Mouse (Mus musculus) CH12F3 (cell line): ENCODE results near the gene Kcnmb3.

Experiments used
- in situ Hi-C: fragments of 300-500 bp; cut with MboI; formaldehyde crosslinking; loops from 2 replicates; pipeline ENCODE4 v1.14.3; 2020; ENCODE audit warnings: low sequenced_read_pairs

Gene Kcnmb3

DNA sequence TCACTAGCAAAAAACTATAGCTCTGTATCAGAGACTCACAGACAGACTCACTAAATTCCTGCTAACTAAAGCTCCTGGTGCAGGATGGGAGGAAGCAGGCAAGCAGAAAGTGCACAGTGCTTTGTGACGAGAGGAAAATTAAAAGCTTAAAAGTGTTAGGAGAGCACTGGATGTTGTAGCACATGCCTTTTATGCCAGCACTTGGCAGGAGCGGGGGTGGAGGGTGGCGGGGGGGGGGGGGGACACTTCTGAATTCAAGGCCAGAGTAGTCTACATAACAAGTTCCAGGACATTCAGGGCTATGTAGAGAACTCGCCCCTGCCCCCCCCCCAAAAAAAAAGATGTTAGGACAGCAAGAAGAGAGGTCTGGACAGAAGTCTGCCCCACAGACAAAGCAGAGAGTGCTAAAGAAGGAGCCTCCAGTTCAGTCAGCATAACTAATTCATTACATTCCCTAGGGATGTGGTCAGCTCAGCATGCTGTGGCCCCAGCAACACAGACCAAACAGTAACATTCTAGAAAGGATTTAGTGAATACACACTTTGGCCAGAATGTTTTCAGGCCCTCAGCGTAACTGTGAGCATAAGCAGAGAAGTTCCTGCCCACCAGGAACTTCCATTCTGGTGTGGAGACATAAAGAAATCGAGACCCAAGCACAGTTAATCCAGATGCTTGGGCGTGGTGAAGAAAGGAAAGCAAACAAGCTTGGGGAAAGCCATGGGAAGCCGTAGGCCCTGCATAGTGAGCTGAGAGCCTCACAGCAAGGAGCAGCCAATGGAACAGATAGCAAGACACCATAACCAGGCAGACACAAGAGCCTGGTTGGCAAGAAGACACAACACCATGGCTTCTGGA is 4.1 kb upstream of the Kcnmb3 start:
- in situ Hi-C loops: no loop called here

DNA sequence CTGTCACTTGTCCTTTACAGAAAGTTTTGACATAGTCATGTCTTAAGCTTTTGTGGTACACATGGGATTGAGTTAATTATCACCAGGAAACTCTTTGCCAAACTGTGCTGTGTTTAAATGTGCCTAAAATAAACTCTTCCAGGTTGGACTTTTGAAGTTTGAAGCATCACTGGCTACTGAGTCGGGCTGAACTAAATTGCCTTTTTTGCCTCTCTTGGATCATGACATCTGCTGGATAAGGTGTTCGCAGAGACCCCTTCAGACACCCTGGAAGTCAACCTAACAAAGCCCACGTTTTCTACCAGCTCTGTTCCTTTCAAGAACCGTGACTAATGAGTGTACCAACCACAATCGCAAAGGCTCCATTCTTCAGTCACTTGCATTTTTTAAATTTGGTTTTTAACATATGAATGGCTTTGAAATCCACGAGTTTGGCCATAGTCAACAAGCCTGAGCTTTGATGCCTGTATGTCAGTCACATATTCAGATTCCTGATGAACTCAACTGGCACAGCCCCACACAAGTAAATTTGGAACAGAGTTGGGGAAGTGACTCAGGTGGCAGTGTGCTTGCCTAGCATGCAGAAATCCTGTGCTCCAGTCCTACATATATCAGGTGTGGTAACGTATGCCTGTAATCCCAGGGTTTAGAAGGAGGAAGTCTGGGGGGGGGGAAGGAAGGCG is 3.2 kb upstream of the Kcnmb3 start:
- in situ Hi-C loops: no loop called here

DNA sequence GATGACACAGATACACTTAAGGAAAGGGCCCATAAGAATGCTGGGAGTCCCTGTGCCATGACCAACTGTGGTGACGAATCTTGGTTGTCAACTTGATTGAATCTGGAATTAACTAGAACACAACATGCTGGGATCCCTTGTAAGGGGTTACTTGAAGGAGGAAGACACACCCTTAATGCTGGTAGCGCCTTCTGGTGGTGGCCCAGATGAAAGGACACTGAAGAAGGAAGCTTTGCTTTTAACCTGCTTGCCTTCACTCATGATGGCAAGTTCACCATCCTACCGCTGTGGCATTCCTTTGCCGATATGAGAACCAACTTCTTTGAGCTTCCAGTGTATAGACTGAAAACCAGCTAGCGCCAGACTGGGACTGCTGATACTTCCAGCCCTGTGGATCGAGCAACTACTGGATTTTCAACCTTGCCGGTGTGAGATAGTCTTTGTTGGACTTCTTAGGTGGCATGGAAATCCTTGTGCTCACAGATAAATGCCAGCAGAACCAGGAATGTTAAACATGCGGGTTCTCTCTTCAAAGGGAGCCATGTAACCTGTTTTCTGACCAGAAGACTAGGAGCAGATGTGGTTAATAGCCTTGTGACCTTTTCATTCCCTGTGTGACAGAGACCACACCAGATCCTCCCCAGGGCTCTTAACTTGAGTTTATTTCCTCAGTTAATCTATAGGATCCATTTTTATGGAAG is 2.5 kb upstream of the Kcnmb3 start:
- in situ Hi-C loops: no loop called here

- in situ Hi-C loops: no loop called here
Measured at GRCm38 (mm10) chr3:32490928-32491315, 1.1 kb downstream of the Kcnmb3 start.

GRCm38 (mm10) chr3:32490076-32490927 is 1.7 kb downstream of the Kcnmb3 start:
- in situ Hi-C loops: no loop called here

- in situ Hi-C loops: no loop called here
Measured at GRCm38 (mm10) chr3:32488172-32488571, 3.9 kb downstream of the Kcnmb3 start.

DNA sequence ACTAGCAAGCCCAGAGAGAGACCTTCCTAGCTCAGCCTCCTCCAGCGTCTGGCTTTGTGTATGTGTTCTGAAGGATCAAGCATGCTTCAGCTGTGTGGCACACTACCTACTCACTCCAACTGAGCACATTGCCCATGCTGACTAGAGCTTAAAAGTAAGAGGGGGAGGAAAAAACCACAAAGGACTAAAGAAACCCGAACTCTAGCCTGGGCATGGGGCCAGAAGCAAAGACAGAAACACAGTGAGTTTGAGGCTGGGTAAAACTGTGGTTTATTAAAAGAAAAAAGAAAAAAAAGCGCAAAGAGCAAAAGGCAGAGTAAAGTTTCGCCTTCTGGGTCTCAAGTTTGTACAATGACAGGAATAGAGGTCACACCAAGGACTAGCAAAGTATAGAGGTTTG is 5.5 kb downstream of the Kcnmb3 start:
- in situ Hi-C loops: no loop called here

DNA sequence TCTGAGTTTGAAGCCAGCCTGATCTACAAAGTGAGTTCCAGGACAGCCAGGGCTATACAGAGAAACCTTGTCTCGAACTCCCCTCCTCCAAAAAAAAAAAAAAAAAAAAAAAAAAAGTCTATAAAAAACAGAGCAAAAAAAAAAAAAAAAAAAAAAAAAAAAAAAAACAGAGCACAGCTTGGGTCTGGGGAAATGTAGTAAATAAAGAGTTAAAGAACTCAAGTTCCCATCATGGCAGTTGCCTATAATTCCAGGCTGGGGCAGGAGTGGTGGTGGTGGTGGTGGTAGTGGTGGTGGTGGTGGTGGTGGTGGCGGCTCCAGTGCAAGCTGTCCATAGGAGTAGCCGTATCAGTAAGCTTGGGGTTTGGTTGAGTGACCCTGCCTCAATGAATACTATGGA is 9.0 kb downstream of the Kcnmb3 start:
- in situ Hi-C loops: no loop called here

DNA sequence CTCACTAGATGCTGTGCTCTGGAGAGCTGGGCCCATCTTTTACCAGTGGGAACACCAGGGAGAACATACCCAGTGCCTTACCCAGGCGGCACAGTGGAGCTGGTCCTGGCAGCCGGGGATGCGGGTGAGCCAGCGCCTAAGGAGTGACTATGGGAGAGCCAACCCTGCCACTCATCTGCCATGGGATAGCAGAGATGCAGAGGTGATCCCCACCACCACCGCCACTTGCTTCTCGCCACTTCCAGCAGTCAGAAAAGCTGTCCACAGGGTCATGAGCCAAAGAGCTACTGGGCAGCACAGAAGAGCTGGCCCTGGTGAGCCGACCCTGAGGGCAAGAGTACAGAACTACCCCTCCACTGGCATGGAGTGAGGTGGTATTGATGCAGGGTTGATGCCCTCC is 12.1 kb downstream of the Kcnmb3 start:
- in situ Hi-C loops: no loop called here

DNA sequence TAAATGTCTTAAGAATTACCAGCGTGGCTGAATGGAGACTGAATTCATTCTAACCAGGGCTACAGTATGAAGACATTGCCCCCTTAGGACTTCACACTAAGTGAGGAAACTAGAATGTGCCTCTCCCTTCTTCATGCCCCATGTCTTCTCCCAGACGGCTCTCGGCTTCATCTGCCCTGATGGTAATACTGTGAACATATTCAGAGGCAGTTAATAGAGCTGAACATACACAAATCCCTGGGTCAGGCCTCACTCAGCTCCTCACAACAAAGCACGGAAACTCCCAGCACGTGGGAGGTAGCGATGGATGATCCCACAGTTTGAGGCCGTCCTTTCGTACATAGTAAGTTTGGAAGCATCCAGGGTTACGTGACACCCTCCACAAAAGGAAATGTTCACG is 18.8 kb downstream of the Kcnmb3 start:
- in situ Hi-C loops: no loop called here

DNA sequence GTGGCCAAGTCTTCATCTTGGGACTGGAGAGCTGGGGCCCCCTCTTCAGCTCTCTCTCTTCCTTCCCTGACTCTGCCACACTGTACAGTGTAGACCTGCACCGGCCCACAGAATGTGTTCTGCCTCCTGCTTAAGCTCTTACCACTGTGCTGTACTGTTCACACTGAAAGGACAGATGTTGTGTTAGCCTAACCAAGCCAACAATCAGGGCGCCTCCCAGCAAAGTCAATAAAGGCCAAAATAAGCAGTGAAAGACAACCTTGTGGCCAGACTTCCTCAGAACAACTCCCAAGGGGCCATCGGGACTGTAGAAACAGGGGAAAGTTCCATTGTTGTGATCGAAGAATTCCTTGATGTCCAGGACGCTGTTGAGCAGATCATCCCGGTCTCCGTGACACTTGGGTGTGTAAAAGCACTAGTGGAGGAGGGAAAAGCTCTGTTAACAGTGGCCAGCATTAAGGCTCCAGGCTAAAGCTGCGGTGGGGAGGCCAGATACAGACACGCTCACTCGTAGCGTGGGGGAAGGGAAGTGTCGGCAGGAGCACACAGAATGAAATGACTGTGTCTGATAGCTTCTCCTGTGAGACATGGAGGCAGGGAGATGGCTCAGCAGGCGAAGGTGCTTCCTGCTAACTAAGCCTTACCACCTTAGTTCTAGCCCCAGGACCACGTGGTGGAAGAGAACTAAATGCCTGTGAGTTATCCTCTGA is 19.7 kb downstream of the Kcnmb3 start:
- in situ Hi-C loops: no loop called here

DNA sequence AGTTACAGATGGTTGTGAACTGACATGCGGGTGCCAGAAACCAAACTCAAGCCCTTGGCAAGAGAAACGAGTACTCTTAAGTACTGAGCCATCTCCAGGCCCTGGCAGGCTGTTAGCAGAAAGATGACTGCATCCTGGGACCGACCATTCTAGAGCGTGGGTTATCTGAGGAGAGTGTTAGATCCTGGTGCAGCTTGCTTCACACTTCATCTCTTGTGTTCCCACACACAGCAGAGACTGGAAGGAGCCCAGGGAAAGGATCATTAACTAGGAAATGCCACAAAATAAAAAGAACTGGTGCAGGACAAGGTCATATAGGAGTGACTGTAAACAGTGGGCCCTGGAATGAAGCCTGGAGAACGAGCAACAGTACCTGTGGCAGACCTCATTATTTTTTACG is 20.9 kb downstream of the Kcnmb3 start:
- in situ Hi-C loops: no loop called here

GRCm38 (mm10) chr3:32470449-32470848 is 21.6 kb downstream of the Kcnmb3 start:
- in situ Hi-C loops: no loop called here

GRCm38 (mm10) chr3:32468411-32468810 is 23.6 kb downstream of the Kcnmb3 start:
- in situ Hi-C loops: no loop called here

GRCm38 (mm10) chr3:32467321-32467720 is 24.7 kb downstream of the Kcnmb3 start:
- in situ Hi-C loops: no loop called here

DNA sequence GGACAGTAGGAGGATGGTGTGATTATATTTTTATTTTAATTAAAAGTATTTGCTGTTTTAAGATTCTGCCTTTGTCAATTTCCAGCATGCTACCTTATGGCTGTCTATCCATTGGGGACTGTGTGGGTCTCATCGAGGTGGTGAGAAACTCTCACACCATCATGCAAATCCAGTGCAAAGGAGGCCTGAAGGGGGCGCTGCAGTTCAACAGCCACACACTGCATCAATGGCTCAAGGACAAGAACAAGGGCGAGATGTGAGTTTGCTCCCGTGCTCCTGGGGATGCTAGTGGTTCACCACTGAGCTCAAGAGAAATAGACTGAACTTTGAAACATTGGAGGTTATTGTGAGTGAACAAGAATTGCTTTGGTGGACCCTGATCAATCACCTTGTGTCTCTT is 32.3 kb downstream of the Kcnmb3 start:
- in situ Hi-C loops: no loop called here

GRCm38 (mm10) chr3:32454329-32455021 is 37.6 kb downstream of the Kcnmb3 start:
- in situ Hi-C loops: no loop called here

DNA sequence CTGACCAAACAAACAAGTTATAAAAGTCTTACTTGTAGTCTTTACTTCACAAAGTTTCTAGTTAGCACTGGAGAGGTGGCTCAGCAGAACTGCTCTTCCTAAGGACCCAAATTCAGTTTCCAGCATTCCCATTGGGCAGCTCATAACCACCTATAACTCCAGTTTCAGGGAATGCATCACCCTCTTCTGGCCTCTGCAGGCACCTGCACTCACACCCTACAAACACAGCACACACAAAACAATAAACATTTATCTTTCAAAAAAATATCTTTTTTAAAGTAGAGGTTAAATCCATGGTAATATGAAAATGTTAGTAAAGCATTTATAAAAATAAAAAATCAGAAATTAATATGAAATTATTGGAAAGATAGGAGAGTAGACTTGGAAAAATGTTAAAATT is 50.3 kb downstream of the Kcnmb3 start:
- in situ Hi-C loops: no loop called here

GRCm38 (mm10) chr3:32438716-32439115 is 53.3 kb downstream of the Kcnmb3 start:
- in situ Hi-C loops: no loop called here

- in situ Hi-C loops: no loop called here
Measured at GRCm38 (mm10) chr3:32437820-32438219, 54.2 kb downstream of the Kcnmb3 start.
